Mouse (Mus musculus) cerebellum, postnatal 25 days (tissue): Measurements from ENCODE around the gene Gpr180.
"Not testable (repeated sequence)": the region's sequence is repeated elsewhere in the genome, so short reads cannot be mapped to it uniquely, and the experiment has no call there.

Experiments
- DNase-seq, 2 experiments: peaks; one replicate each; pipeline ENCODE4 v3.0.0; 2021; ENCODE audit warnings: mixed read lengths in 2 of 2

Gene Gpr180

DNA sequence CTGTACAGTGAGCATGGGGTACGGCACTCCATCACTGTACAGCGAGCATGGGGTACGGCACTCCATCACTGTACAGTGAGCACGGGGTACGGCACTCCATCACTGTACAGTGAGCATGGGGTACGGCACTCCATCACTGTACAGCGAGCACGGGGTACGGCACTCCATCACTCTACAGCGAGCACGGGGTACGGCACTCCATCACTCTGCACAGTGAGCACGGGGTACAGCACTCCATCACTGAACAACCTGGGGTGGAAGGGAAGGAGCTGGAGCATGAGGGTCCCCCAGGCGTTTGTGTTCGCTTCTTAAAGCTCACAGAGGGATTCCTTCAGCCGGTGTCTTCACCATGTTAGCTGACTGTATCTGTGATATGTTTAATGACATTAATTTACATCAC is 19.1 kb downstream of the Gpr180 start:
- DNase-seq = not testable (repeated sequence)

DNA sequence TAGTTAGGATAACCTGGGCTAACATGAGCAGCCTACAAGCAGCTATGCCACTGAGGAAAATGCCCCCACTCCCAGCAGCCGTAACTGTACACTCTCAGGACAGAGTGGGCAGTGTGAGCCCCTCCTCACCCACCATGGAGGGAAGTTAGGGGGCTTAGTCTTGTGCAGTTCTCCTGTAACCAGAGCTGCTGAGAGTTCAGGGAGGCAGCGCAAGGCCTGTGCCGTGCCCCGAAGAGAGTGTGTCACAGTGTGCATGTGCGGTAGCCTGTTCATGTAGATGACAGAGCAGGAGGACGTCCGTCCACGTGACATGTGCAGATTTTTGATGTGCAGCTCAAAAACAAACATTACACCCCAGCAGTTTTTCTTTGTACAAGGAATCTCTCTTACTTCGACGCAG is 19.8 kb downstream of the Gpr180 start:
- DNase-seq = no peak

DNA sequence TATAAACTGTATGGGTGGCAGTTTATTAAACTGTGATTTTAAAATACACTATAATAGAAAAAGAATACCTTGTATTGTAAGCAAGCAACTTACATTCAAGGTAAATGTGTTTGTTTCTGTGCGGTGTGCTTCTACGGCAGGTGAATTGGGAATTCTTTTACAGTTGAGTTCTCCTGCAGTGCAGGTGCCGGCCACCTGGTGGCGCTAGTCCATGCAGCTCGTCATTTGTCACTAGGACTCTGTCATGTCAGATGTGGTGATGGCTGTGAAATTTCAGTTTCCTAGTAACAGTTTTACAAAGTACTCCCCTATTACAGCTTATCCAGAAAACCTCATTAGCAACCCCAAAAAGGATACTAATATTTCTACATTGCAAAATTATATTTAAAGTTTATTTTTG is 20.2 kb downstream of the Gpr180 start:
- DNase-seq = peak; percentile 58 to 76

DNA sequence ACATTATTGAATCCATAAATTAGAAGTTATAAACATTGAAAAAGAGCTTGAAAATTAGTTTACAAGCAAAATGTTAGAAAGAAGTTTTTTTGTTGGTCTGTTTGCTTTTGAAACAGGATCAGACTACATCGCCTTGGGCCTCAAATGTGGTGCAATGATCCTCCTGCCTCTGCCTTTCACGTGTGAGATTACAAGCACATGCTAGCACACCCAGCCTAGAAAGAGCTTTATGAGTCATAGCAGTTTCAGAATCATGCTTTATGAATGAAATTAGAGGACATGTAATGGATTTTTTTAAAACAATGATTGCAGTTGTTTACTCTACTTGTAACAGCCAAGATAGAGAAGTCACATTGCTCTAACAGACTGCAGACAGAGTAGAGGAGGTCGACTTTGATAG is 24.8 kb downstream of the Gpr180 start:
- DNase-seq = no peak

DNA sequence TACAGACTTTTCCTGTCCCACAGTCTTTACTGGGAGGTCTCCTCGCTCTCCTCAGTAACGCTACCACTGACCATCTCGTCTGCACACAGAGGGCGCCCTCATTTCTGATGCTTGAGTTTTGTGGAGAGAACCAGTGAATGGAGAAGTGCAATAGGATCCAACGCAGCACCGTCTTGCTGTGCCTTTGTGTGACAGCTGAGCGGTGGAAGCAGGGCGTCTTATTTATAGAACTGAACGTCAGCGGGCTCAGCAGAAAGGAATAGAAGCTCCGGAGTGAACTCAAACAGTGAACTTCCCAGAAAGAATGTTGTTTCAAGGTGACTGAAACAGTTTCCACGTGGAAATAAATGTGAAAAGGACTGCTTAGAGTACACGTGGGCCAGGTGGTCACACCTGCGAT is 25.7 kb downstream of the Gpr180 start:
- no peak for DNase-seq

DNA sequence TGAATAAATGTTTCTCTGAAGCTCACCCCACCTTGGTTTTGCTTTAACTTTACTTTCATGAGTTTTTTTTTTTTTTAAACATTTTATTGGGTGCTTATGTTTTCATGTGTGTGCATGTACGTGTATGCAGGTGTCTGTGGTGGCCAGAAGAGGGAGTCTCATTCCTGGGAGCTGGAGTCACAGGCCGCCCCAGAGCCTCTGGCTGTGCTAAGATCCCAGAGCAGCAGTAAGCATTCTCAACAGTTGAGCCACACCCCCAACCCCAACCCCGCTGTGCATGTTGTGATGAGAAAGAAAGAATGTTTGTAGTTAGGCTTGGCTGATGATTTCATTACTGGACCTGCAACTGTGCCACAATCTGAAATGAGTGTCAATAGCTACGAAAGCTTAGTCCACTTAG is 31.8 kb downstream of the Gpr180 start:
- no peak for DNase-seq

DNA sequence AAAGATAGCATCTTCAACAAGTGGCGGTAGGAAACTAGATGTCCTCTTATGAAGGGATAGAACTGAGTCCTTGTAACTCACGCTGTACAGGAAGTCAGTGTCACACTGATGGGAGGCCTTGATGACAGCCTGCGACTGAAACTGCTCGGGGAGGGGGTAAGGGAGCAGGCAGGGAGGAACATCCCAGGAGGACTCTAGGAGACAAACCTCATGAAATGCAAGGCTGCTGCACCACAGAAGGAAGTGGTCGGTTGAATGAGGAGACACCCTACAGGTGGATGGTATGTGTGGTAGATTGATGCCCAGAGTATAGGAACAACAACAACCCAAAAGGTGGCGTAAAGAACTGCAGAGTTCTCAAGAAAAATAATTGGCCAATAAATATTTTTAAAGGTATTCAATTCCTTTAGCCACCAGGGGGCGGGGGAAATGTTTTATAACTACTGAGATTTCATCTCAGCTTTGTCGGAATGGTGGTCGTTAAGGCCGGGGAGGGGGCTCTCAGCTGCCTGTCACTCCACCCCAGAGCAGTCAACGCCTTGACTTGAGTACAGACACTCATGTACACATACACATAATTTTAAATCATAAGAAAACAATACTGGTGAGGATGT is 36.7 kb downstream of the Gpr180 start:
- no peak for DNase-seq

DNA sequence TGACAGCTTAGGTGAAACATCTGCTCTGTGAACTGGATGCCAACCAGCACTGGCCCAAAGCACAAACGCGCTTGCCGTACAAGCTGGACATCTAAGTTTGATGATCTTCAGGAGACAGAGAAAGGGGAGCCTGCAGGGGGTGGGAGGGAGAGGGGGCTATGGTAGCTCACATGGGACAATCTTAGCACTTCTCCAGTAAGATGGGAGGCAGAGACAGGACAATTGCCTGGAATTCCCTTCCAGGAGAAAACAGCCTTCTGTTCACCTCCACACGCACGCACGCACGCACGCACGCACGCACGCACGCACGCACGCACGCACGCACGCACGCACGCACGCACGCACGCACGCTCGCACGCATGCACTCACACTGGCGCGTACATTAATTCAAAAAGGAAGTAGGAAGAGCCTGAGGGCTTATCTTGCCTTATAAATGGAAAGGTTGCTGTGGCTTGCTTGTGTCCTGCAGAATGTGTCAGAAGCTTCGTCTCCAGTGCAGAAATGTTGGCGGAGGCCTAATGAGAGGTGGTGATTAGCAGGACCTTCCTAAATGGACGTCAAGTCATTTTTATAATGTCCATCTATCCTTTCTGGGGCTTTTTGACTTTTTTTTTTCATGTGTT is 38.2 kb downstream of the Gpr180 start:
- DNase-seq = no peak

DNA sequence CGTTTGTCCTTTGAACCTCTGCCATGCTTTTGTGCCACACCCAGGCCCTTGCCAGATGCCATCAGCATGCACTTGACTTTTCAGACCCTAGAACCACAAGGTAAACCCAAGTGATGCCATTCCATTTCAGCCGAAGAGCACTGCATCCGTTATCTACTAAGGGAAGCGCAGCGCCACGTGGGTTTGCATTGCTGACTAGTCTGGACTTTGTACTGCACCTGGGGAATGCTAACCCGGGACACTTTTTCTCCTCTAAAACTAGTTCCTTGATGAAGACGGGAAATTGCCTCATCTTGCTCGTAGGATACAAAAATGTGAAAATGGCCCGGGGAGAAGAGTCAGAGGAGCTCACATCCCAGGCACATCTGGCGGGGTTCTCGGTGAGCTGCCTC is 38.7 kb downstream of the Gpr180 start:
- DNase-seq = no peak

DNA sequence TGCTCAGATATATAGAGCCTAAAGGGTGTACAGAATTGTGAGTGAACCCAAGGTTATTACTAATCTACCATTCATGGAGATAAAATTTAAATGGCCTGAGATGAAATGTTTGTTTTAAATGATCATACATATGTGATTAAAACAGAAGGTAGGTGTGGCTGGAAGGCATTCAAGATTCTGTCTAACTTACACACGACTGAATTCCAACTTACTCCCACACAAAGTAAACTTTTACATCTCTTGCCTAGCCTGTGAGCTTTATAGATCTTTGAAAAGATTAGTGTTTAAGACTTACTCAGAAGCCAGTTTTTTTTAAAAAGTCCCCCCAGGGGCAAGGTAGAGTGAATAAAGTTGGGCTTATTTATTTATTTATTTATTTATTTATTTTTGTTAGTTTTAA is 42.3 kb downstream of the Gpr180 start:
- DNase-seq = no peak

DNA sequence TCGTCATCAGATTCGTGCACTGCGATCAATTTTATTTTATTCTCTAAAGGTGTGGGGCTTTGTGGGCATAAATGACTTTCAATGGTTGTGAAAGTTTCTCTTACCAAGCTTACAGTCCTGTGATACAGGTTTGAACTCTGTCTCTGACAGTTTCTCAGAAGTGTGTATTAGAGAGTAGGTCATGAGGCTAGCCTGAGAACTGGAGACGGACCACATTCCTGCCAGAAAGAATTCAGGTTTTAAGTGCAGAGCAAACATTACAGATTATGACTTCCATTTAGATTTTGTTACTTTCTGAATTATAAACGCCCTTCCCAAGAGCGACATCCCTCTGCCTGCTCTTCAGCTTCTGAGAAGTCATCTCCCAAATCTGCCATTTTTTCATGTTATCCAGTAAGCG is 42.7 kb downstream of the Gpr180 start:
- no peak for DNase-seq

DNA sequence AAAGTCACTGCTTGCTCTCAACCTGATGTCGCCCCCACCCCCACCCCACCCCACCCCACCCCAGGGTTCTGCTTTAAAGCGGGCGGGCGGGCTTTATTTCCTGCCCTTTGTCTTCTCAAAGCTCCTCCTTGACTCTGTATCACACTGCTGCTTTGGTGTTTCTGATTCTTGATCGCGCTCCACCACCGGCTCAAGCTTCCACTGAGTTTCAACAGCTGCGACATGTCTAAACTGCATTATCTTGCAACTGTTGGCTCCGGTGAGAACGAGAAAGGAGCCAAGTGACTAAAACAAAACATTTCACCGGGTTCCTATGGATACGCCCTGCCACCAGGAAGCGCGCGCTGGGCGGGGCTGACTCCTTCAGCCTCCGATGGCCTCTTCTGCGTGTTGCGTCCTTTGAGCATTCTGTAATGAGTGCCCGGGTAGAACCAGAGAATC is 43.2 kb downstream of the Gpr180 start:
- peak; percentile 65 to 73 for DNase-seq

DNA sequence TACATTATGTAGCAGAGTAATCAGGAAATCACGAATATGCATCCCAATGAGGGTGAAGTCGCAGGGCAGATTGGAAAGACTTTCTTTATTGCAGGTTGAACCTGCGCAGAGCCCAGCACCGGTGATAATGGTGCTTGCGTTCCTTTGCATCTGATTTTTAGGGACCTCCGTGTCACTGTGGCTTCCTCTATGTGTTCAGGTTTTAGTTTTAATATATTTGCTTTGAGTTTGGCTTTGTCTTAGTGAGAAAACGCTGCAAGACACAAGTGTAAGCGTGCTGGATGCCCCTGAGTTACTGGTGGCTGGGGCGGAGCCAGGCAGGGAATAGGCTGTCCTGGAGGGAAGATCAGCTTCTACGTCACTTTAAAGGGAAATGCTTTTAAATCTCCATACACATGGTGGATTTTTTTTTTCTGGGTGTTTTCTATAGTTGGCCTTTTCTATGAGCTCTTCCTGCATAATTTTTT is 43.8 kb downstream of the Gpr180 start:
- DNase-seq = peak; percentile 61 to 76

DNA sequence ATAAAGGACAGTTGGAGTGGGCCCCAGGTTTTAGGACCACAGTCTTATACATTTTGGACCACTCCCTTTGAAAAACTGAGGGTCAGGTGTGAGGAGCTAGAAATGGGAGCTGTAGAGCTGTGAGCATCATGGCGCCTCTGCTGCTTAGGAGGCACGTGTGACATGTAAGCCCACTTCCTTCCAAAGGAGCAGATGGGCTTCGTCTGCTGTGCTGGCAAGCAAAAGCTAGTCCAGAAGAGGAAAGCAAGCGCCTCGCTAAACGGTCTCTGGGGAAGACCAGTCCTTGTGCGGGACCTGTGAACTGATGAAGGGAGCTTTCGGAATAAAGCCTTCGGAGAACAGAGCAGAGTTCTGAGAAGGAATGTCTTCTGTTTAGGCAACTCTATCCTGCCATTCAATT is 54.5 kb downstream of the Gpr180 start:
- no peak for DNase-seq

DNA sequence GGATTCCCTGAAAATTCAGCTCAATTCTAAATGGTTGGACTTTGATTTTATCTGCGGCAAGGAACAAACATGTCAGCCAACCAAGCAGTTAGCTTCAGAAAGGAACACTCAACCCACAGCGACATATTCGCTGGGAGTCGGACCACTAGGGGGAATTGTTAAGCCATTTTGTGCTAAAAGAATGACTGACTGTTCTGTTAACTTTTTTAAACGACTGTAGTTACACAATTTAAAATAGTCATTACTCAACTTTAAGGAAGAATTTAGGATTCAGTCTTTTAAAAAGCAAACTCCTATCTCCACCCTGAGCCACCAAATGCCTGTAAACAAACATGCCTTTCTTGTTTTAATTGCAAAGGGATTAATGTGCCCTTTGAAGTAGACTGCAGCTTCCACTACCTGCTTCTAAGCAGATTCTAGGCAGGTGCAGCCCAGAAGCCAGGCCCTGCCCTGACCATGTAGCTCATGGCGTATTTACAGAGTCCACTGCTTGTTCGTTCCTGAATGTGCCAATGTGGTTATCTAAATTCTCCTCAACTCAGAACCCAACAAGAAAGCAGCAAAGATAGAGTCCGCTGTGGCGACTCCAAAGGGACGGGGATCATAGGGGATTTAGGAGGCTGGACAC is 56.2 kb downstream of the Gpr180 start:
- DNase-seq = no peak

DNA sequence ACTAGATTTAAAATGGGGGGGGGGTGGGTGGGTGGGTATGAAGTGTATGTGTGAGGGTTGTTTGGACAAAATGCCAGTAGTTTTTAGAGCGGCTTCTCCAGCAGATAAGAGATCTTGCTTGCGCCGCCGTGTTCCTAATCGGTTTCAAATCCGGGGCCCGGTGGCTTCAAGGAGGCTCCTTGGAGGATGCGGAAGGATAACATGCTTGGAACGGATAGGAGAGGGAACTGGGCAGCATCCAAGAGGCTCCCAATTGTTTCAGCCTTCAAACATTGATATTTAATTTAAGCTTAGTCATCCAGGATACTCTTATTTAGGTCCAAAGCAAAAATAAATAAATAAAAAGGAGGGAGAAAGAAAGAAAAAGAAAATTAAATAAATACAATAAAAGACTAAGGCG is 56.7 kb downstream of the Gpr180 start:
- no peak for DNase-seq

DNA sequence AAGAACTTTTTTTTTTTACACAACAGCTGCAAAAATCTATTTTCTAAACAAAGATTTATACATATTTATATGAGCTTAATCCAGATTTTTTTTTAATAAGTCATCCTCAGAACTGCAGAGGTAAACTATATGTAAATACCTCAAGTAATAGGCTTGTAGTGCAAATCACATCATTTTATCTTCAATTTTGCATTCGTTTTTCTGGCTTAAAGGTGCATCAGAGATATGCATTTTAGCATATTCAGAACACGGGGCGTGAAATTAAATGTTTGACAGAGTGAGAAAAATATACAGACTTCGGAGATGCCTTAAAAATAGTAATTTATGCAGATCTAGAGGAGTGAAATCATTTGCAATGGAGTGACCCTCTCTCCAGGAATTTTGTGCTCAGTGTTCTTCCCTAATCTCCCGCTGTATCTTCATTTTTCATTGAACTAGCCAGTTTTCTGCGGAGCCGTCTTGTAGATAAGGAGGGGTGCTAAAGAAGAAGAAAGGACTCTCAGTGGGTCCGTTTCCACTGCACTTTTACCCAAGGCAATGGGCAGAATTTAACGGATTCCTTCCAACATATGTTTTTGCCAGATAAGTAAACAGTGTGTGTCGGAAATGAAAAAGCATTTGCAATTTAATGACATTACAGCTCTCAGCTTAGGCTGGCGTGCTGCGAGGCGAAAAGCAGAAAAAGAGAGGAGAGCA is 57.4 kb downstream of the Gpr180 start:
- no peak for DNase-seq

DNA sequence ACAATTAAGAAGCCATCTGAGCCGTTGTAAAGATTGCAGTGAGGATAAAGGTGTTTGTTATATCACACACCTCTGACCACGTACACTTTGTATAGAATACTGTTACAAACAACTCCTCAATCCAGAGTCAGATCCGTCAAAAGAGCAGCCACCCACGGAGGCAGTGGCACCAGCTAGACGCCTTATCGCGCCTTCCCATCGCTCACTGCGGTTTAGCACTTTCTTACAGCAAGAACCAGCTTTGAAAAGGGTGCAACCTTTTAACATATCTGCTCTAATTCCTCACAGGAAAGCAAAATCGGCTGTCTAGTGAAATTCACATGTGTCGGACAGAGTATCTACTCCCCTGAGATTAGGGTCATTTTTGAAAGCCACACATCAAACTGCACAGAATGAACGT is 60.1 kb downstream of the Gpr180 start:
- no peak for DNase-seq

DNA sequence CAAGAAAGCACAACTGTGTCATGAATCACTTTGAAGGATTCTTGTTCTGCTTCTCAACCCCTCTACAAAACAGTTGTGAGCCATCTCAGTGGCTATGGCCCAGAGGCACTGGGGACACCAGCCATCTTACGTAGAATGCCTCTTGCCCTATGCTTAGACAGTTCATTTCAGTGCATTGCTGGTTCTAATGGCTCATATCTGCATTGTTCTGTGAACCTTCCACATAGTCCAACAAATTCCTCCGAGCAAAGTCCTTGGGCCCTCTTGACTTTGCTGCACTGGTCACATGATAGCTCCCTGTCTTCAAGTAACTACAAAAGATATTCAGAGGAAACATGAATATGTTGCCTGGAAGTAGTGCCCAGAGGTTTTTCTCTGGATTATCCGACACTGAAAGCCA is 63.8 kb downstream of the Gpr180 start:
- DNase-seq = no peak

DNA sequence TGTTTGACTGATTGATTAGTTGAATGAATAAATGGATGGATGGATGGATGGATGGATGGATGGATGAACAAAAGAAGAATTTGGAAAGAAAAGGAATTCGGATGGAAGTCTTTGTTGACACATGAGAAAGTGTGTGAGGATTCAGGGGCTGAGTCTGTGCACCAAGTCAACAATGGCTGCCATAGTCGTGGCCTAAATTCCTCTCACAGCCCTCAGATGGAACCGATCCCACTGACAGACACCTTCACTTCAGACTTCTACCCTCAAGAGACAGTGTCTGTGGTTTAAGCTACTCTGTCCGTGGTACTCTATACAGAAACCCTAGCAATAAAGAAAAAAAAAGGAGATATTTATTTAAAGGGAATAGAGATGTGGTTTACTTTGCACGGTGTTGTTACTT is 65.0 kb downstream of the Gpr180 start:
- no peak for DNase-seq

DNA sequence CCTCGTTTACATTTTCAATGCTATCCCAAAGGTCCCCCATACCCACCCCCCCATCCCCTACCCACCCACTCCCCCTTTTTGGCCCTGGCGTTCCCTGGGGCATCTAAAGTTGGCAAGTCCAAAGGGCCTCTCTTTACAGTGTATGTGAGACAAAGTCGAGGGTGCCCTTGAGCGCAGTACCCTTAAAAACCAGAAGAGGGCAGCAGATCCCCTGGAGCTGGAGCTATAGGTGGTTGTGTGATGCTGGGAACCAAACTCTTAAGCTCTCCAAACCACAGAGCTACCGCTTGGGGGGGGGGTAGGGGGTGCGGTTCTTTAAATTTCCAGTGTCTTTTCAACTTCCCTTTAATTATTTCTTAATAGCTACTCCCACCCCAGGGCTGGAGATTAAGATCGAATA is 66.1 kb downstream of the Gpr180 start:
- peak in 1 of 2 experiments; percentile 20 for DNase-seq

DNA sequence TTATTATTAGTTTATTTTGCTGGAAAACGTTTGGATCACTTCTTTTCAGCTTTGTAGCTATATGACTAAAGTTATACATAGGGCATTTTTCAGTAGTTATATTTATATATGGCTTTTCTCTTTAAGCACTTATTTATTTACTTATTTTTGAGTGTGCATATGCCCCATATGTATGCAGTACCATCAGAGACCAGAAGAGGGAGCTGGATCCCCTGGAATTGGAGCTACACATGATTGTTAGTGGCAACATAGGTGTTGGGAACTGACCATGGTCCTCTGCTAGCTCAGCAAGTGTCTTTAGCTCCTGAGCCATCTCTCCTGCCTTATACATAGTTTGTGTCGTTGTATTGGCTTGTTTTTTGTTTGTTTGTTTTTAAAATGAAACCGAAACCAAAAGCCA is 70.4 kb downstream of the Gpr180 start:
- no peak for DNase-seq

DNA sequence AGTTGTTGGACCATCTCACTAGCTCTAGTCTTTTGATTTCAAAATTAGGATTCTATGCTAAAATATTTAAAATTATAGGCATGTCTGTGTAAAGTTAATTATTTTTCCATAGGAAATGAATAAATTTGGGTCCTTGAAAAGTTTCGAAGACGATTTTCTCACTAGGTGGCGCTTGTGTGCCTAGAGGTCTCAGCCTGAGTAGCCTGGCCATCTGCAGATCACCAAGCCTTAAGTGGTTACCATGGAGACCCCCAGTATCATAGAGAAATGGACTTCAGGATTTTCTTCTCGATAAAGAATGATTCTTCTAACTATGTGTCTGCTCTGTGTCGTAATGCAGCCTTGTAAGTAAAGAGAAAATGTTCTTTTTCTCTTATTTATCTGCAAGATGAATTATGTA is 72.7 kb downstream of the Gpr180 start:
- DNase-seq = peak in 1 of 2 experiments; percentile 52
